Mouse (Mus musculus) adrenal gland, postnatal 10 days (tissue): ENCODE measurements around the gene Specc1l. TPM values are rescaled to one million over a fixed set of nuclear protein-coding genes. Genes with fewer than 3 reads are reported as not detected.
"Not testable (repeated sequence)": the region's sequence is repeated elsewhere in the genome, so short reads cannot be mapped to it uniquely, and the experiment has no call there.

Source experiments
- DNase-seq: peaks from one replicate; pipeline ENCODE4 v3.0.0; 2021; ENCODE audit warnings: mixed read lengths
- total RNA-seq, 2 experiments: library from RNA; stranded (reverse); gene quantifications; 2 replicates each; pipeline ENCODE4 v1.2.3; 2021

The Specc1l gene
- total RNA-seq, 2 experiments from 2014 or later: 43.4 to 49.3 TPM

GRCm38 (mm10) chr10:75282648-75283047 lies 70.8 kb downstream of the Specc1l start:
- DNase-seq: no peak

GRCm38 (mm10) chr10:75283821-75284220 lies 71.9 kb downstream of the Specc1l start:
- no peak for DNase-seq

GRCm38 (mm10) chr10:75288579-75288978 lies 76.7 kb downstream of the Specc1l start:
- no peak for DNase-seq

- DNase-seq: no peak
Observed at GRCm38 (mm10) chr10:75289392-75289791, 77.5 kb downstream of the Specc1l start.

- no peak for DNase-seq
Observed at GRCm38 (mm10) chr10:75290650-75291049, 78.8 kb downstream of the Specc1l start.

- DNase-seq: no peak
Observed at GRCm38 (mm10) chr10:75291338-75291737, 79.5 kb downstream of the Specc1l start.

- not testable (repeated sequence) for DNase-seq
Observed at GRCm38 (mm10) chr10:75292206-75292605, 80.3 kb downstream of the Specc1l start.

GRCm38 (mm10) chr10:75293288-75293687 lies 81.4 kb downstream of the Specc1l start:
- no peak for DNase-seq

GRCm38 (mm10) chr10:75294362-75294761 lies 82.5 kb downstream of the Specc1l start:
- DNase-seq: no peak

- no peak for DNase-seq
Observed at GRCm38 (mm10) chr10:75294926-75295325, 83.1 kb downstream of the Specc1l start.

GRCm38 (mm10) chr10:75298608-75299007 lies 86.7 kb downstream of the Specc1l start:
- no peak for DNase-seq

GRCm38 (mm10) chr10:75299785-75300418 lies 88.0 kb downstream of the Specc1l start:
- peak; percentile 86 for DNase-seq

GRCm38 (mm10) chr10:75301195-75301806 lies 89.4 kb downstream of the Specc1l start:
- no peak for DNase-seq

GRCm38 (mm10) chr10:75301937-75302336 lies 90.1 kb downstream of the Specc1l start:
- DNase-seq: no peak

- no peak for DNase-seq
Observed at GRCm38 (mm10) chr10:75302536-75302935, 90.7 kb downstream of the Specc1l start.

GRCm38 (mm10) chr10:75303324-75304048 lies 91.6 kb downstream of the Specc1l start:
- no peak for DNase-seq

GRCm38 (mm10) chr10:75304049-75304405 lies 92.2 kb downstream of the Specc1l start:
- DNase-seq: no peak

- peak; percentile 32 for DNase-seq
Observed at GRCm38 (mm10) chr10:75304413-75304812, 92.5 kb downstream of the Specc1l start.

- no peak for DNase-seq
Observed at GRCm38 (mm10) chr10:75307130-75307529, 95.3 kb downstream of the Specc1l start.

- DNase-seq: no peak
Observed at GRCm38 (mm10) chr10:75312361-75312760, 100.5 kb downstream of the Specc1l start.

- peak; percentile 46 for DNase-seq
Observed at GRCm38 (mm10) chr10:75314190-75314980, 102.5 kb downstream of the Specc1l start.

- DNase-seq: no peak
Observed at GRCm38 (mm10) chr10:75315756-75316155, 103.9 kb downstream of the Specc1l start.

GRCm38 (mm10) chr10:75316472-75316871 lies 104.6 kb downstream of the Specc1l start:
- DNase-seq: no peak
